Mouse (Mus musculus) bone marrow, adult 2 months (tissue): ENCODE results near the gene Sdk2.

Source experiments
- CTCF ChIP-seq: fragments of 200-500 bp; IDR thresholded peaks from 2 replicates; pipeline ENCODE4 v1.5.1; 2011; ENCODE audit warnings: low read length, control low read depth; ENCODE audit not compliant: control insufficient read depth, insufficient read depth
- POLR2A ChIP-seq: fragments of 200-500 bp; IDR thresholded peaks from 2 replicates; pipeline ENCODE4 v1.6.1; 2011; ENCODE audit warnings: low read depth, mild to moderate bottlenecking, control low read depth, low read length, borderline replicate concordance; ENCODE audit not compliant: control insufficient read depth

GRCm38 (mm10) chr11:113985826-113986416 lies 80.9 kb downstream of the Sdk2 start:
- TF ChIP-seq POLR2A (no peak), CTCF (no peak)
